Mouse (Mus musculus) hindbrain, embryonic 14.5 days (tissue): ENCODE results near the gene Pdzd3. TPM values are rescaled to one million over a fixed set of nuclear protein-coding genes. Genes with fewer than 3 reads are reported as not detected.

Source experiments
- ATAC-seq: fragments of 200-750 bp; cut with Nextera tagmentation; 2 replicates; pipeline ENCODE4 v1.8.0; 2017; ENCODE audit warnings: moderate number of reproducible peaks, mild to moderate bottlenecking, moderate TSS enrichment, moderate library complexity; ENCODE audit not compliant: low FRiP score
- DNase-seq: peaks from one replicate; pipeline ENCODE4 v3.0.0-alpha.2; 2015; ENCODE audit warnings: low spot score
- H3K27ac ChIP-seq: fragments of 300-500 bp; sonication (generic); 2 replicates; pipeline ENCODE4 v1.5.1; 2014; ENCODE audit warnings: mild to moderate bottlenecking, moderate library complexity
- H3K27me3 ChIP-seq: fragments of 300-500 bp; sonication (generic); 2 replicates; pipeline ENCODE4 v1.6.1; 2014; ENCODE audit warnings: mild to moderate bottlenecking, low read length, mixed read lengths; ENCODE audit not compliant: control insufficient read depth, insufficient read depth
- H3K36me3 ChIP-seq: fragments of 300-500 bp; sonication (generic); replicated peaks from 2 replicates; pipeline ENCODE4 v1.6.1; 2014; ENCODE audit not compliant: control insufficient read depth, insufficient read depth
- H3K4me1 ChIP-seq: fragments of 300-500 bp; sonication (generic); replicated peaks from 2 replicates; pipeline ENCODE4 v1.6.1; 2014; ENCODE audit warnings: antibody characterized with exemption, low read length, mixed read lengths; ENCODE audit not compliant: control insufficient read depth, insufficient read depth
- H3K4me2 ChIP-seq: fragments of 300-500 bp; sonication (generic); replicated peaks from 2 replicates; pipeline ENCODE4 v1.6.1; 2014; ENCODE audit warnings: mild to moderate bottlenecking, moderate library complexity
- H3K4me3 ChIP-seq: fragments of 300-500 bp; sonication (generic); replicated peaks from 2 replicates; pipeline ENCODE4 v1.5.1; 2014; ENCODE audit warnings: mild to moderate bottlenecking, low read length
- H3K9ac ChIP-seq: fragments of 300-500 bp; sonication (generic); 2 replicates; pipeline ENCODE4 v1.6.1; 2014
- H3K9me3 ChIP-seq: fragments of 300-500 bp; sonication (generic); 2 replicates; pipeline ENCODE4 v1.6.1; 2016; ENCODE audit warnings: low read length; ENCODE audit not compliant: control insufficient read depth
- WGBS: fragments of 180-500 bp; shearing (Covaris S2); extraction: QIAGEN DNeasy Blood & Tissue Kit; methylation state at CpG from one replicate; pipeline ENCODE4 v1.1.7; 2014; 5-methylcytosine and 5-hydroxymethylcytosine counted together
- polyA plus RNA-seq: library from polyadenylated mRNA; unstranded; fragments of >200 nt; fragmentation: Nextera tagmentation; extraction: Ambion mirVana; gene quantifications from 2 replicates; pipeline ENCODE4 v1.2.1, GENCODE M21; 2014

Pdzd3 gene
- polyA plus RNA-seq, 1 experiment from 2014 or later: 1.1 TPM

DNA sequence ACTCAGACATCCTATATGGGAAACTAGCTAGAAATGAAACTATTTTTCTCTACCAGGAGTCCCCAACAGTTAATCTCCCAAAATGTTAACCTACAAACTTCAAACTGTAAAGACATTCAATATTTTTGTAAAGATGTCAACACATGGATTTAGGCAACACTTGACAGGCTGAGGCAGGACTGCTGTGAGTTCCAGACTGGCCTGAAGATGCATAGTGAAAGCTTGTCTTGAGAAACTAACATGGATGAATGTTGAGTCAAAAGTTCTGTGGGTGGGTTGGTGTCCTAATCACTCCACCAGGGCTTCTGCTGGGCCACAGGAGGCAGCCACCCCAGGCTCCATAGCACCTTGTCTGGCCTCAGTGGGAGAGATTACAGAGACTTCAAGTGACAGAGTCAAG lies 19.7 kb downstream of the Pdzd3 start:
- DNase-seq (no peak), ATAC-seq (no peak)
- Histone ChIP-seq H3K4me3 (no peak overlapping the region), H3K9ac (no peak overlapping the region), H3K4me2 (peak overlapping the region; percentile 74), H3K27me3 (no peaks in the 10 kb centered on the region), H3K4me1 (peaks cover 18% of the 10 kb centered on the region), H3K36me3 (no peaks in the 10 kb centered on the region), H3K27ac (no peak overlapping the region), H3K9me3 (no peaks in the 10 kb centered on the region)

DNA sequence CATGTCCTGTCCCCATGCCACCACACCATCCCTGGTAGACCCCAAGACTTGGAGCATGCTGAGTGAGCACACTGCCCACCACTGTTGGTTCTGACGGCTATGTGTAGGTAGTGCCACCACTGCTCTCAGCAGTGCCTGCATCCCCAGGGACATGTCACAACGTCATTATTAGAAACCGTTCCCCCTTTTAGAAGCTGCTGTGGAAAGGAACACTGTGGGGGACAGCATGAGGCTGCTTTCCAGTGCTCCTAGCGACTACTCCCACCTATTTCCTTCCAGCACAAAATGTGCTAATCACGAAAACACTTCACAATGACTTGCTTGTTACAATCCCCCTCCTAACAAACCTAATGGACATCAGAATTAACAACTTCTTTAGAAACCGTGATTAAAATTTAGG lies 25.3 kb downstream of the Pdzd3 start:
- no peak for DNase-seq

DNA sequence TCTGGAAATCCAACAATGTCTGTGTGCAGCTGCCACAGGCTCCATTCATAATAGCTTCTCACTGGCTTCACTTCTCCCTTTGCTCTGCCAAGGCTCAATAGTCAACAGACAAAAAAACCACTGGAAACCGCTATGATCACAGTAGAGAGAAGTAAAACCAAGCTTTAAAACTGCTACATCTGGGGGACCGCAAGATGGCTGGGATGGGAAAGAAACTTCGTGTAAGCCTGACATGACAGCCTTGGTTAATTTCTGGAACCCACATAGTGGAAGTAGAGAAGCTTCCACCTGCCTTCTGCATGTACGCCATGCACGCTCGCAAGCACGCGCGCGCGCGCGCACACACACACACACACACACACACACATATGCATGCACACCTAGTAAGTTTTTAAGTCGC lies 37.7 kb downstream of the Pdzd3 start:
- H3K4me2 ChIP-seq: no peak overlapping the region
- H3K27ac ChIP-seq: no peak overlapping the region
- H3K9ac ChIP-seq: no peak overlapping the region
- H3K36me3 ChIP-seq: no peaks in the 10 kb centered on the region
- no peak overlapping the region for H3K4me3 ChIP-seq
- DNase-seq: no peak
- no peaks in the 10 kb centered on the region for H3K4me1 ChIP-seq
- no peak for ATAC-seq
- H3K27me3 ChIP-seq: no peaks in the 10 kb centered on the region
- WGBS: 93% methylated on average over 14 of the region's 14 CpGs
- no peaks in the 10 kb centered on the region for H3K9me3 ChIP-seq

More for the DNA sequence above, 25.3 kb downstream of the Pdzd3 start:
- Histone ChIP-seq H3K4me3 (no peak overlapping the region), H3K27me3 (no peaks in the 10 kb centered on the region), H3K9me3 (no peaks in the 10 kb centered on the region), H3K4me2 (no peak overlapping the region), H3K4me1 (no peaks in the 10 kb centered on the region), H3K9ac (no peak overlapping the region), H3K36me3 (no peaks in the 10 kb centered on the region), H3K27ac (no peak overlapping the region)
- WGBS: 51% methylated on average over 6 of the region's 6 CpGs
- ATAC-seq: no peak

DNA sequence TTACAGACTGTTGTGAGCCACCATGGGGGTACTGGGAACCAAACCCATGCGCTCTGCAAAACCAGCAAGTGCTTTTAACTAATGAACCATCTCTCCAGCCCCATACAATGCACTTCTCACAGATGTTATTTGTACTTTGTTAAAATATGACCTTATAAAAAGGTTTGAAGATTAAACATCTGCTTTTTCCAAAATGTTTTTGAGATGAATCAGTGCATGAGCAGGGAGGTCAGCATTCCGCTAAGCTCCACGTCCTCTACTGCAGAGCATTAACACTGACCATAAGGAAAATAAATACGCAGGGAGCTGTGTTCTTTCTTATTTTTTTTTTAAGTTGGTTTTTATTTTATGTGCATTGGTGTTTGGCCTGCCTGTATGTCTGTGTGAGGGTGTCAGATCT lies 38.9 kb downstream of the Pdzd3 start:
- Histone ChIP-seq H3K4me2 (no peak overlapping the region), H3K27ac (no peak overlapping the region), H3K4me1 (no peaks in the 10 kb centered on the region), H3K27me3 (no peaks in the 10 kb centered on the region), H3K9ac (no peak overlapping the region), H3K9me3 (no peaks in the 10 kb centered on the region), H3K4me3 (no peak overlapping the region), H3K36me3 (no peaks in the 10 kb centered on the region)
- whole genome bisulfite sequencing: 96% methylated on average over 4 of the region's 4 CpGs
- DNase-seq (no peak), ATAC-seq (no peak)

DNA sequence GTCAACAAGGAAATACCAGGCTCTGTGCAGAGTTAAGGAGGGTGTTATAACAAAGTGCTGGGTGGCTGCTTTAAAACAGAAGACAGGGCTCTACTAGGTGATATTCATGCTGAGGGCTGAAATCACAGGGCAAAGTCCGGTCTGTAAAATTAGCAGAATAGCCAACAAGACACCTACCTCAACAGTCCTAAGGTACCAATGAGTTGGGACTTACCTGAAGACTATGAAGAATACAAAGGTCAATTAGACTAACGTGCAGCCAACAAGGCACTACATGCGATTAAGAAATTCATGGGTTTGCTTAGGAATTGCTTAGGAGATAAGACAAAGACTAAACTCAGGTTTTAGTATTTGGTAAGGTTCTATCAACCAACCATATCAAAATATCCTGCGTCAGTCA lies 41.9 kb downstream of the Pdzd3 start:
- Histone ChIP-seq H3K9me3 (no peaks in the 10 kb centered on the region), H3K36me3 (no peaks in the 10 kb centered on the region), H3K27me3 (no peaks in the 10 kb centered on the region), H3K4me2 (no peak overlapping the region), H3K27ac (no peak overlapping the region), H3K4me1 (no peaks in the 10 kb centered on the region), H3K4me3 (no peak overlapping the region), H3K9ac (no peak overlapping the region)
- WGBS: 96% methylated on average over 4 of the region's 4 CpGs
- DNase-seq (no peak), ATAC-seq (no peak)

DNA sequence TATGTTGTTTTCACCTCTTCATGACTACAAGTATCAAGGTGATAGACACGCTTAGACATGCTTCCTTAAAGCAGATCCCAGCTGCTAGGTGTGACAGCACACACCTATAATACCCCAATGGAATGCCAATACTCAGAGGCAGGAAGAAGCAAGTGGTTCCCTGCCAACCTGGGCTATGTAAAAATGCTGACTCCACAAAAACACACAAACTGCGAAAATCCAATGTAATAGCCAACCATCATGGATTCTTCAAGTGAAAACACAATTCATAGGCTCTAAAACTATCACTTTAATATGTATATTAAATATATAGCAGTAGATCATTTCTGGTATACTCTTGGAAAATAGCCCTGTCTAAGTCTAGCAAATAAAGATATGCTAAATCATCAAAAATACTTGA lies 43.4 kb downstream of the Pdzd3 start:
- Histone ChIP-seq H3K9ac (no peak overlapping the region), H3K9me3 (no peaks in the 10 kb centered on the region), H3K4me3 (no peak overlapping the region), H3K4me2 (no peak overlapping the region), H3K36me3 (no peaks in the 10 kb centered on the region), H3K27me3 (no peaks in the 10 kb centered on the region), H3K27ac (no peak overlapping the region), H3K4me1 (no peaks in the 10 kb centered on the region)
- ATAC-seq: no peak
- 96% methylated on average over 2 of the region's 2 CpGs for WGBS
- no peak for DNase-seq

DNA sequence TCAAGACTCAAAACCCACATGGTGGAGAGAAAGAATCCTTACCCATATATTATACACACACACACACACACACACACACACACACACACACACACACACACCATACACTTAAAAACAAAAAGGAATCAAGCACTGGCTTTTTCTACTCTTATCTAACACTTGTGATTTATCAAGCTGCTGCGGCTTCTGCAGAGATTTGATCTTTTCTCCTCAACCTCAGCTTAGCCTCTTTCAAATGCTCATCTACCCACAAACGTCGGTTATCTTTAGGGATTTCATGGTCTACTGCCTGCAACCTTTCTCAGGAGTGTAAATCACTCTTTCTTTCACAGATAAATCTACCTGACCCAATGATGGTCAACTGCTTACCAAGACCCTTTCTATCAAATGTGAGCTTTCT lies 50.8 kb downstream of the Pdzd3 start:
- no peaks in the 10 kb centered on the region for H3K4me1 ChIP-seq
- no peak overlapping the region for H3K27ac ChIP-seq
- ATAC-seq: no peak
- no peak overlapping the region for H3K4me3 ChIP-seq
- no peak overlapping the region for H3K4me2 ChIP-seq
- H3K36me3 ChIP-seq: peaks cover 43% of the 10 kb centered on the region
- WGBS: 84% methylated on average over 3 of the region's 3 CpGs
- no peak overlapping the region for H3K9ac ChIP-seq
- H3K27me3 ChIP-seq: no peaks in the 10 kb centered on the region
- H3K9me3 ChIP-seq: no peaks in the 10 kb centered on the region
- no peak for DNase-seq

DNA sequence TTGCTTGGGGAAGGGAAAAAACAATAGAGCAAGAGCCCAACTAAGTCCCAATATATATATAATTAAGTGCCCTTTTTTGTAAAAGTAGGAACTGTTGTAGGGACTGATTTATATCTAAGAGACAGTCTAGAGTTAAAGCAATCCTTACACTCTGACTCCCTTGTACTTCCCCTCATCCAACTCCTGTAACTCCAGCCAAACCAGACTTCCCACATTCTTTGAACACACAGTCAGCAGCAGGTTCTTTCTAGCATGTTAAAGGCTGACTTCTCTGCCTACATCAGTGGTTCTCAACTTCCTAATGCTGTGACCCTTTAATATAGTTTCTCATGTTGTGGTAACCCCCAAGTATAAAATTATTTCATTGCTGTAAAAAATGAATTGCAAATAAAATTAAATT lies 51.7 kb downstream of the Pdzd3 start:
- Histone ChIP-seq H3K27ac (no peak overlapping the region), H3K4me3 (no peak overlapping the region), H3K9ac (no peak overlapping the region), H3K27me3 (no peaks in the 10 kb centered on the region), H3K4me1 (no peaks in the 10 kb centered on the region), H3K4me2 (no peak overlapping the region), H3K36me3 (peaks cover 43% of the 10 kb centered on the region), H3K9me3 (no peaks in the 10 kb centered on the region)
- DNase-seq (no peak), ATAC-seq (no peak)

DNA sequence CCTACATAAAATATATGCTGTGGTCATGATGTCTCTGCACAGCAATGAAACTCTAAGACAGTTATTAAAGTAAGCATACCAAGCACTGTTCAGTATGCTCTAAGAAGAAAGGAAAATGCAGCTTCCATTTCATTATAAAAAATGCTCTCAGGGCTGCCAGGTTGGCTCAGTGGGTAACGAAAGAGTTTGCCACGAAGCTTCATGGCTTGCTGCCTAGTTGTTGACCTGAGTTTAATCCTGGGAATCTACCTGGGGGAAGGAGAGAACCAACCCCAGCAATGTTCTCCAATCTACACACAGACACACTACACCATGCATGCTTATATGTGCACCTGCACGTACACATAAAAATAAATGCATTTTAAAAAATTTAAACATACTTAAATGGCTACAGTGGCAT lies 52.1 kb downstream of the Pdzd3 start:
- Histone ChIP-seq H3K27ac (no peak overlapping the region), H3K4me3 (no peak overlapping the region), H3K9me3 (no peaks in the 10 kb centered on the region), H3K9ac (no peak overlapping the region), H3K36me3 (peaks cover 43% of the 10 kb centered on the region), H3K4me1 (no peaks in the 10 kb centered on the region), H3K4me2 (no peak overlapping the region), H3K27me3 (no peaks in the 10 kb centered on the region)
- 93% methylated on average over 3 of the region's 3 CpGs for WGBS
- no peak for ATAC-seq
- no peak for DNase-seq
